Mouse (Mus musculus) megakaryocyte-erythroid progenitor cell, adult 5 weeks (primary cell): ENCODE data around the gene H2-D1. TPM values are rescaled to one million over a fixed set of nuclear protein-coding genes. Genes with fewer than 3 reads are reported as not detected.

ENCODE experiments used
- polyA plus RNA-seq: library from polyadenylated mRNA; stranded (reverse); fragments of >175 nt; gene quantifications from 2 replicates; pipeline ENCODE4 v1.2.3, GENCODE M21; 2012

Gene H2-D1
- polyA plus RNA-seq: 854 and 953 TPM in 2 replicates

GRCm38 (mm10) chr17:35262664-35263522, at the start of gene H2-D1:
H2-D1 (plus strand) TSS chr17:35262730.

DNA sequence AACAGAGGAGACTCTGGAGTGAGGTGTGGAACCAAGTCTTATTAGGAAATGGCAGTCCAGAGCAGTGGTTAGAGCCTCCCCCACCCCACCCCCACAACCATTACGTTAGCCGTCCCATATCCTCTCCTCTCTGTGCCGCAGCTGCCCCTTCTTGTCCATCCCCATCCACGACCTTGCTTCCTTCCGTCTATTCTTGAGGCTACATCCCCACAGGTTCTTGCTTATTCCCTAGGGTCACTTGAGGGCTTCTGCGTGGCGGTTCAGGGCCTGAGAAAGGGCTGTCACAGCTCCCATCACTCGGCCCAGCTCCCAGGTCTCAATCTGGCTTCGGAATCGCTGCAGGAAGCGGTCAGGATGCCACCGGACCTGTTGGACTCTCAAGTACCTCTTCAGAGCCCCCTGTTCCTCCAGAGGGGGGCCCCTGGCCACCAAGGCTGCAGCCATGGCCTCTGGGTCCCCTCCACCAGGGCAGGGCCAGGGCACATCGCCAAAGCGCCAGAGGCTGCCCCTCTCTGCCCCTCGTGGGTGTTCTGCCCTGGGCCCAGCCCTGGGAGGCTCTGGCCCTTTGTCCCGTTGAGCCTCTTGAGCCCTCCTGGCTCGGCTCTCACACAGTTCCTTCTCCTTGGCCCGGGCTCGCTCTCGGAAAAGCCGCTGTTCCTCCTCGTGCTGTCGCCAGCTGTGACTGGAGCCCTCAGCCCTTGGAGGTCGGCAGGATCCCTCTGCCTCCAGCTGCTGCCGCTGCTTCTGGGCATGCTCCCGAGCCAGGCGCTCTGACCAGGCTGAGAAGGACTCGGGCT, 42.2 kb upstream of the H2-D1 start, which contains the start of gene Gm16181:
TSS of gene Gm16181 (plus strand) at position 679 of the 797 bp plus-strand sequence.

DNA sequence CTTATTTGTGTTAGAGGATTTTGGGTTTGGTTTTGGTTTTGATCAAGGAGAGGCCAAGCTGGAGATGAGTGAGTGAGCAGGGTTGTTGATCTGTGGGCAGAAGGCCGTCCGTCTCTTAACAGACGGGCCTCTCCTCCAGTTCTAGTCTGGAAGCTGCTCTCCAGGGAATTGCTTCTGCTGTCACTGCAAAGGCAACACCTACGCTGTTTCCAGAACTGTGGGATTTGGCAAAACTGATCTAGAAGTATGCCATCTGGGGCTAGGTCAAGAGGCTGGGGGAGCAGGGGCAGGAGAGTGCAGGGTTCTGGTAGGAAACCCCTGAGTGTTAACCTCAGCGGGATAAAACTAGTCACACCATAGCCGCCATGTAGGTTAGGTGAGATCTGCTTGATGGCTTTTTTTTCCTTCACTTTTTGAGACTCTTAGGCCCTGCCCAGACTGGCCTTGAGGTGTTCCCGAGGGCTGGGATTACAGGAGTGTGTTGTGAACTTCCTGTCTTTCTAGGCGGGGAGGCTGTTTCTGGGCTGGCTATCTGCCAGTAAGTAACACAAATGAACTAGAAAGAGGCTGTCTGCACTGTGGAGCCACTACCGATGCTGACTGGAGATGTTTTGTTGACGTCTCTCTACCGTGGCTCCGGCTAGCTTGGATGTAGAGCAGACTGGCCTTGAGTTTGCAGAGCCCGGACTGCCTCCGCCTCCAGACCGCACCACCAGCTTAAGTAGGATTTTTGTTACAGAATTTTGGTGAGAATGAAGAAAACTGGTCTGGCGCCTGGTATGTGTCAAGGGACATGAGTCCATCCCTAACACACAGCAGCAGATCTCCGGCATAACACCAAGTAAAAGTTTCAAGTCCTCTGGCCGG, 29.2 kb upstream of the H2-D1 start, which contains the start of gene Atp6v1g2:
TSS of gene Atp6v1g2 (plus strand) at position 547 of the 867 bp plus-strand sequence.

DNA sequence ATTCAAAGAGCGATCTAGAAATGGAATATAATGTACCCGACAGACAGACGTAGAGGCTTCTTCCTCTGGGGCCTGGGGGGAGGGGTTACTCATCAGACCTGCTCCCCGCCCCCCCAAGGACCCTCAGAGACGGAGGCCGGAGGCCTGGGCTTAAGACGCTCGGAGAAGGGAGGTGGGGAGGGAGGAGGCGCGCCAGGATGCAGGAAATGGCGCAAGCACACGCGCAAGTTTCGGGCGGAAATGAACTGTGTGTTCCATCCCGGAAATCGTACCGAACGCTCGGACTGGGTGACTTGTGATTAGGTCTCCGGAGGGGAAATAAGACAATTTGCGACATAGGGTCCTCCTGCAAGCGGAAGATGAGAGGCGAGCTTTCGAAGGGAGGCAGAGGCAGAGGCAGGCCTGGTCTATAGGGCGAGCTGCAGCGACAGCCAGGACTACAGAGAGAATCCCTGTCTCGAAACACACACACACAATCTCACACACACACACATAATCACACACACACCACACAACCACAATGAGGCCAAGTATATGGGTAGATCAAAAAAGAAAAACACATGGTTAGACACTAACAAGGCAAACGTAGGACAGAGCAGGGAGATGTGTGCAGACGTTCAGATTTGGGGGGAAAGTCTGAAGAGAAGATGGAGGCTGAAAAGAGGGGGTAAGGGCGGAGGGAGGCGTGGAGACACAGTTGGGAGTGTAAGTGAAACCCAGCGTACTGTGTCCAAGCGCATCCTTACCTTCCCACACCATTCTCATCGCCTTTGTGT, 26.7 kb upstream of the H2-D1 start, which contains the start of gene Nfkbil1:
TSS of gene Nfkbil1 (minus strand) at position 179 of the 776 bp plus-strand sequence.

GRCm38 (mm10) chr17:35241305-35242014, 21.1 kb upstream of the H2-D1 start, which contains the start of gene Ddx39b:
Ddx39b (plus strand) TSS chr17:35241746.

Other genes with a start within 250 kb of the H2-D1 start
- 0.24 and 0.38 TPM in 2 replicates for gene Vwa7, start 246.2 kb upstream of the H2-D1 start, polyA plus RNA-seq
- gene Sapcd1, start 234.7 kb upstream of the H2-D1 start, polyA plus RNA-seq: 6.0 and 11.9 TPM in 2 replicates
- 3.4 and 5.4 TPM in 2 replicates for gene Msh5, start 216.0 kb upstream of the H2-D1 start, polyA plus RNA-seq
- gene Clic1, start 212.8 kb upstream of the H2-D1 start, polyA plus RNA-seq: 109 and 129 TPM in 2 replicates
- 33.8 and 58.4 TPM in 2 replicates for gene Ddah2, start 203.7 kb upstream of the H2-D1 start, polyA plus RNA-seq
- gene Ly6g6c, start 197.3 kb upstream of the H2-D1 start, polyA plus RNA-seq: 0.09 TPM in 1 of 2 replicates, not detected in the other
- 0.04 TPM in 1 of 2 replicates, not detected in the other for gene Mpig6b, start 196.5 kb upstream of the H2-D1 start, polyA plus RNA-seq
- not detected in 2 replicates for gene Ly6g6e, start 185.8 kb upstream of the H2-D1 start, polyA plus RNA-seq
- gene Ly6g6d, start 184.7 kb upstream of the H2-D1 start, polyA plus RNA-seq: 0.26 TPM in 1 of 2 replicates, not detected in the other
- 0.06 and 0.28 TPM in 2 replicates for gene Ly6g6f, start 177.1 kb upstream of the H2-D1 start, polyA plus RNA-seq
- 118 and 123 TPM in 2 replicates for gene Abhd16a, start 173.5 kb upstream of the H2-D1 start, polyA plus RNA-seq
- gene Ly6g5c, start 154.5 kb upstream of the H2-D1 start, polyA plus RNA-seq: not detected in 2 replicates
- 0.45 and 0.69 TPM in 2 replicates for gene Ly6g5b, start 147.3 kb upstream of the H2-D1 start, polyA plus RNA-seq
- 73.8 and 84.9 TPM in 2 replicates for gene Gpank1, start 141.3 kb upstream of the H2-D1 start, polyA plus RNA-seq
- gene Csnk2b, start 140.7 kb upstream of the H2-D1 start, polyA plus RNA-seq: 77.7 and 78.6 TPM in 2 replicates
- 4.1 and 4.4 TPM in 2 replicates for gene D17H6S53E, start 136.4 kb upstream of the H2-D1 start, polyA plus RNA-seq
- gene Apom, start 130.7 kb upstream of the H2-D1 start, polyA plus RNA-seq: 0.37 and 0.84 TPM in 2 replicates
- gene Bag6, start 127.6 kb upstream of the H2-D1 start, polyA plus RNA-seq: 683 and 812 TPM in 2 replicates
- 1,479 and 1,500 TPM in 2 replicates for gene Prrc2a, start 97.8 kb upstream of the H2-D1 start, polyA plus RNA-seq
- 3.5 and 4.0 TPM in 2 replicates for gene Aif1, start 86.7 kb upstream of the H2-D1 start, polyA plus RNA-seq
- gene Lst1, start 74.3 kb upstream of the H2-D1 start, polyA plus RNA-seq: 3.8 and 6.6 TPM in 2 replicates
- 14.0 and 15.6 TPM in 2 replicates for gene Ltb, start 68.3 kb upstream of the H2-D1 start, polyA plus RNA-seq
- gene Tnf, start 60.7 kb upstream of the H2-D1 start, polyA plus RNA-seq: 12.8 and 21.1 TPM in 2 replicates
- 0.10 and 0.22 TPM in 2 replicates for gene Lta, start 57.4 kb upstream of the H2-D1 start, polyA plus RNA-seq
- not detected in 2 replicates for gene Gm16181, start 41.9 kb upstream of the H2-D1 start, polyA plus RNA-seq
- gene Atp6v1g2, start 29.1 kb upstream of the H2-D1 start, polyA plus RNA-seq: 5.5 and 9.2 TPM in 2 replicates
- 42.2 and 43.8 TPM in 2 replicates for gene Nfkbil1, start 26.9 kb upstream of the H2-D1 start, polyA plus RNA-seq
- 404 and 440 TPM in 2 replicates for gene Ddx39b, start 21.0 kb upstream of the H2-D1 start, polyA plus RNA-seq
- gene H2-Q1, start 57.7 kb downstream of the H2-D1 start, polyA plus RNA-seq: not detected in 2 replicates
- not detected in 2 replicates for gene H2-Q2, start 79.5 kb downstream of the H2-D1 start, polyA plus RNA-seq
- gene H2-Q4, start 116.9 kb downstream of the H2-D1 start, polyA plus RNA-seq: 178 and 252 TPM in 2 replicates
- gene H2-Q6, start 162.1 kb downstream of the H2-D1 start, polyA plus RNA-seq: 207 and 337 TPM in 2 replicates
- gene H2-Q7, start 176.4 kb downstream of the H2-D1 start, polyA plus RNA-seq: 180 and 308 TPM in 2 replicates
- 2.5 and 3.2 TPM in 2 replicates for gene H2-Q10, start 207.4 kb downstream of the H2-D1 start, polyA plus RNA-seq
- not detected in 2 replicates for gene Pou5f1, start 243.3 kb downstream of the H2-D1 start, polyA plus RNA-seq